Mouse (Mus musculus) macrophage (primary cell): Measurements from ENCODE around the gene Tmem199. TPM values are rescaled to one million over a fixed set of nuclear protein-coding genes. Genes with fewer than 3 reads are reported as not detected.
"Not testable (repeated sequence)": the region's sequence is repeated elsewhere in the genome, so short reads cannot be mapped to it uniquely, and the experiment has no call there.

Experiments
- H3K27ac ChIP-seq: fragments of 350-480 bp; formaldehyde crosslinking; 2 replicates; pipeline ENCODE4 v1.9.0; 2021
- H3K36me3 ChIP-seq: fragments of 350-480 bp; formaldehyde crosslinking; 2 replicates; pipeline ENCODE4 v1.9.0; 2021; ENCODE audit errors: inconsistent target
- H3K4me3 ChIP-seq: fragments of 350-480 bp; formaldehyde crosslinking; 2 replicates; pipeline ENCODE4 v1.9.0; 2021; ENCODE audit errors: inconsistent target
- H3K79me2 ChIP-seq: fragments of 350-480 bp; formaldehyde crosslinking; 2 replicates; pipeline ENCODE4 v1.9.0; 2021; ENCODE audit errors: inconsistent target
- WGBS: methylation state at CpG from one replicate; pipeline ENCODE4 v1.1.7; 2026; ENCODE audit warnings: inconsistent platforms; ENCODE audit not compliant: missing documents; 5-methylcytosine and 5-hydroxymethylcytosine counted together
- polyA plus RNA-seq: library from polyadenylated mRNA; stranded (reverse); fragments of 250-400 nt; gene quantifications from 3 replicates; pipeline ENCODE4 v1.2.4, GENCODE M21; 2018; ENCODE audit warnings: inconsistent platforms

Gene Tmem199
- polyA plus RNA-seq, 1 experiment from 2014 or later: 25.0 TPM

DNA sequence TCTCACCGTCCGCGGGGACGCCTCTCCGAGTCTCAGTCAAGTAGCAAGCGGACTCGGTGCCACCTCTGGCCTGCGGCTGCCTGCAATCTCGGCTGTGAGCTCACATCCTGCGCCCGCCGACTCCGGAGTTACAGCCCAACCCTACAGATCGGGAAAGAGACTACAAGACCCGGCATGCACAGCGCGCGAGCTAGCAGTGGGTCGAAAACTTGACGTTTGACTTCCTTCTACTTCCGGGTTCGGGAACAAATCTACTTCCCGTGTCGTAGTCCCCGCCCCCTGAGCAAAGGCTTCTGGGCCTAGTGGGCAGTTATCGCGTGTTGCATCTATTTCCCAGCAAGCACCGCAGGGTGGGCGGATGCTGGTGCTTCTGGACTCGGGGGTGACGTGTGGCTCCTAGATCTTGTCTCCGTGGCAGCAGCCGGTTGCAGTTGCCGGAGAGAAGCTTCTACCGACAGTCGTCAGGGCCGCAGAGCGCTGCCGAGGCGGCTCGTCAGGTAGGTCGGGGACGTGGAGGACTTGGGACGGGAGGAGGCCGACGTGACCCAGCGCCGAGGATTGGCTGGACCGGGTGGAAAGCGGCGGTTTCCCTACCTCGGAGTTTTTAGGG, 24.2 kb upstream of the Tmem199 start, which contains the start of the genes Tnfaip1 and Ift20:
Tnfaip1 (minus strand) TSS at position 253 of the 610 bp plus-strand sequence.
Ift20 (plus strand) TSS at position 282 of the 610 bp plus-strand sequence.
- under 1% methylated on average over 50 of the region's 52 CpGs for whole genome bisulfite sequencing
- Histone ChIP-seq H3K79me2 (peaks cover 72% of the 10 kb centered on the region), H3K27ac (peak within 1 kb of the TSS; percentile 82), H3K36me3 (peaks cover 25% of the 10 kb centered on the region), H3K4me3 (peak within 1 kb of the TSS; percentile 93)

DNA sequence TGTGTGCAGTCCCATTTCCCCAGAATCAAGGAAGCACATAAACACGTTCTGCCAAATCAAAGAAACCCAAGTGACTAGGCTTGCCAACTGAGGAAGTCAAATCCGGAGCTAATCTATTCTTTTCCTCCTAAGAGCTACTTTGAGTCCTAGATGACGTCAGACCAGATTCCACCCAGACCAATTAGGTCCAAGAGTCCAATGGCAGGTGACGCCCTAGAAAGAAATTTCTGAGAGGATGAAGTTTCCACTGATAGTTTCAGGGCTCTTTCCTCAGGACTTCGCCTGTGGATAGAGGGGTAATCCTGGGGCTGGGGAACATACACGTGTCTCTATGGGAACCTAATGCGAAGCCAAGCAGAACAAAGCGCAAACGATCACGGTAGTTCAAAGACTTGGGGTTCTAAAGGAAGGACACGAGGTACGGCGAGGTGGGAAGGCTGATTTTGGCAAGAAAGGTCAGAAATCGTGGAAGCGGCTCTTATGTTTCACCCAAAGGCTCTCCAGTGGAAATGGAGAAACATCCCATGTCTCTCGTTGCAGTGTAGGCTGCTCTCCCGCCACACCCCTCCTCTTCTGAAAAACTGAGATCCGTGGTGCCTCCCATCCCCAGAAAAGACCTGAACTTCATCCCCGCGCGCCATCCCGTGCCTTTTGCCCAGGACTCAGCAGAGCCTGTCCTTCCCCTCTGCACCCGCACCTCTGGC, 23.6 kb upstream of the Tmem199 start:
- H3K36me3 ChIP-seq: peaks cover 20% of the 10 kb centered on the region

DNA sequence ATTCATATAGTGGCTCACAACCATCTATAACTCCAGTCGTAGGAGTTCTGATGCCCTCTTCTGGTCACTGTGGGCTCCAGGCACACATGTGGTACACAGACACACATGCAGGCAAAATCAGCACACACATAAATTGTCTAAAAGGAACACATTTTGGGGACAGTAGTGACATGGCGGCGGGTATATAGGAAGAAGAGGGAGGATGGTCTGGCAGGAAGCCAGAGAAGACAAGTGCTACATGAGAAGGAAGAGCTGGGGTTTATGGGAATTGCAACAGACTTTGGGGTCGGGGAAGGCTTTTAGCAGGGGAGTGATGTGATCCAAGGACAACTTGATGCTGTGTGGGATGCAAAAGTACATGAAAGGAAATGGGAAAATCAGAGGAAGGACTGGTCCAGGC, 22.5 kb upstream of the Tmem199 start:
- H3K36me3 ChIP-seq: peaks cover 21% of the 10 kb centered on the region; the same call in 1 of the 2 replicates
- peak overlapping the region; percentile 82 for H3K27ac ChIP-seq
- peak overlapping the region; percentile 93 for H3K4me3 ChIP-seq
- WGBS: 71% methylated on average over 4 of the region's 4 CpGs
- H3K79me2 ChIP-seq: peaks cover 89% of the 10 kb centered on the region

More for the DNA sequence above, 23.6 kb upstream of the Tmem199 start:
- WGBS: under 1% methylated on average over 23 of the region's 23 CpGs
- peak overlapping the region; percentile 93 for H3K4me3 ChIP-seq
- peak overlapping the region; percentile 82 for H3K27ac ChIP-seq
- peaks cover 79% of the 10 kb centered on the region for H3K79me2 ChIP-seq

DNA sequence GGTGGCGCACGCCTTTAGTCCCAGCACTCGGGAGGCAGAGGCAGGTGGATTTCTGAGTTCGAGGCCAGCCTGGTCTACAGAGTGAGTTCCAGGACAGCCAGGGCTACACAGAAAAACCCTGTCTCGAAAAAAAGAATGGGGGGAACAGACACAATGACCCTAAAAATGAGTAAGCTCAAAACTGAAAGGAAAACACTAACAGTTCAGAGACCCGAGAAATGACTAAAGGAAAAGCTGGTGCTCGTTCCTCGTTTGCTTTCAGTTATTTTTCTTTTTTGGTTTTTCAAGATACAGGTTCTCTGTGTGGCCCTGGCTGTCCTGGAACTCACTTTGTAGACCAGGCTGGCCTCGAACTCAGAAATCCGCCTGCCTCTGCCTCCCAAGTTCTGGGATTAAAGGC, 19.5 kb upstream of the Tmem199 start:
- 81% methylated on average over 8 of the region's 10 CpGs for WGBS
- Histone ChIP-seq H3K36me3 (peaks cover 38% of the 10 kb centered on the region), H3K79me2 (peaks cover 61% of the 10 kb centered on the region)
- H3K4me3 ChIP-seq, H3K27ac ChIP-seq: not testable (repeated sequence)

DNA sequence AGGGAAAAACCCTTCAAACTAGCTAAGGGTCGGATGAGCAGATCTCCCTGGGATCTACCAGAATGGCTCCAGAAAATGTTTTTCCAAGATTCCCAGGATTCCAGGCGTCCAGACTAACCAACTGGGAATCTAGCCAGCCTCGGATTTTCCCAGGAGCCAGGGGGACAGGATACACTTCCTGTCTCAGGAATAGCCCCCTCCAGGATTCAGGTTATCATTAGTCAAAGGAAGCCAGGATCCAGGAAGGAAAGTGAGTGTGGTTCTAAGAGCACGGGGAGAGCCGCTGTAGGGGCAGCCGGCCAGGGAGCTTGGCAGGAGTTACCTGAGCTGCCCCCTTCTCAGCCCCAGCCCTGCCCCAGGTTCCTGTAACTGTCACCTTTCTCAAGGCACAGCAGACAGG, 19.1 kb upstream of the Tmem199 start:
- peaks cover 58% of the 10 kb centered on the region for H3K79me2 ChIP-seq
- WGBS: 91% methylated on average over 5 of the region's 6 CpGs
- no peak overlapping the region for H3K4me3 ChIP-seq
- H3K36me3 ChIP-seq: peaks cover 43% of the 10 kb centered on the region
- H3K27ac ChIP-seq: no peak overlapping the region

DNA sequence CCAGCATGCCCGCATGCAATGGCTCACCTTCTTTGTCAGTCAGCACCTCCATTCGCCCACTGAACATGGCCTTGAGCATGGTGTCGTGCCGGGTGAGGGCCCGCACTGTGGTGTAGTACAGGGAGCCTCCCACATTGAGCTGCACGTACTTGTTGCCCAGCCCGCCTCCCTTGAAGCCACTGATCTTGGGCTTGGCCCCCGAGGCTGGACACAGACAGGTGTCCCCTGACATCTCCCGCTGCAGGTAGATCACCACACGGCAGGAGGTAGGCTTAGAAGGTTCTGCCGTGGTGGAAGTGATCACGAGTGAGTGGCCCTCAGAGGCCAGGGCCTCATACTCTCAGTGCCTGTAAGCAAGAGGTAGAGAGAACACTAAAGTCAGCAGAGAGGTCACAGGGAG, 18.0 kb upstream of the Tmem199 start:
- Histone ChIP-seq H3K4me3 (no peak overlapping the region), H3K36me3 (peaks cover 52% of the 10 kb centered on the region), H3K79me2 (peaks cover 57% of the 10 kb centered on the region), H3K27ac (no peak overlapping the region)
- WGBS: 96% methylated on average over 12 of the region's 12 CpGs

DNA sequence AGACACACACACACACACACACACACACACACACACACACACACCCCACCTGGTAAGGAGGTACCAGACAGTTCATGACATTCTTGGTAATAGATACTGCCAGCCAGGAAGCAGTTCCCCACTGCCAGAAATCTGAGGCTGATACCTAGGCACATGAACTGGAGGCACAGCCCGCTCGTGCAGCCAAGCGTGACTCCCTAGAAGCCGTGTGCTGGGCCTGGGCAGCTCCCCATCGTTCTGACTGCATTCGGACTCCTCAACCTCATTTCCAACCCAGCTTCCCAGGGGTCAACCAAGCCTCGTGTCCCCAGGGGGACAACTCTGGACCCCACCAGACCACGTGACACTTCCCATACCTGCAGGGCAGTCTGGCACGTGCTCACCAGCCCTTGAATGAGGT, 16.7 kb upstream of the Tmem199 start:
- 95% methylated on average over 8 of the region's 9 CpGs for WGBS
- no peak overlapping the region for H3K4me3 ChIP-seq

DNA sequence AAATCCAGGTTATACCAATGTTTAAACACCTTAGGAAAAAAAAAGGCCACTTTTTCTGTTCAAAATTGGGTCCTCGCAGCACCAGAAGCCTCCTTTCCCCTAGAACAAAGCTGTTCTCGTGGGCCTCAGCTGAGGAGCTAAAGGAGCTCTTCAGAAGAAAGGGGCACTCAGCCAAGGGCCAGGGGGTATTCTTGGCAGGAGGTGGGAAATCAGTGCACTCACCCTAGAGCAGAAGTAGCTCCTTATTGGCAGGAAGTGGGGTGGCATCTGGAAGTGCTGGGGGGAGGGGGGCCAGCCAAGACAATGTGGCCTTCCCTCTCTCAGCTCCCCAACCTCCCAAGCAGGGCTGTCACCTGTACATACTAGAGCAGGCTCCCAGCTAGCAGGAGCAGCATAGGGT, 12.9 kb upstream of the Tmem199 start:
- 63% methylated on average over 2 of the region's 2 CpGs for WGBS
- no peak overlapping the region for H3K4me3 ChIP-seq
- H3K27ac ChIP-seq: no peak overlapping the region
- H3K79me2 ChIP-seq: peaks cover 5% of the 10 kb centered on the region; the same call in 1 of the 2 replicates
- H3K36me3 ChIP-seq: peaks cover 89% of the 10 kb centered on the region

More for the DNA sequence above, 16.7 kb upstream of the Tmem199 start:
- H3K27ac ChIP-seq: no peak overlapping the region
- H3K79me2 ChIP-seq: peaks cover 44% of the 10 kb centered on the region
- peaks cover 64% of the 10 kb centered on the region for H3K36me3 ChIP-seq

DNA sequence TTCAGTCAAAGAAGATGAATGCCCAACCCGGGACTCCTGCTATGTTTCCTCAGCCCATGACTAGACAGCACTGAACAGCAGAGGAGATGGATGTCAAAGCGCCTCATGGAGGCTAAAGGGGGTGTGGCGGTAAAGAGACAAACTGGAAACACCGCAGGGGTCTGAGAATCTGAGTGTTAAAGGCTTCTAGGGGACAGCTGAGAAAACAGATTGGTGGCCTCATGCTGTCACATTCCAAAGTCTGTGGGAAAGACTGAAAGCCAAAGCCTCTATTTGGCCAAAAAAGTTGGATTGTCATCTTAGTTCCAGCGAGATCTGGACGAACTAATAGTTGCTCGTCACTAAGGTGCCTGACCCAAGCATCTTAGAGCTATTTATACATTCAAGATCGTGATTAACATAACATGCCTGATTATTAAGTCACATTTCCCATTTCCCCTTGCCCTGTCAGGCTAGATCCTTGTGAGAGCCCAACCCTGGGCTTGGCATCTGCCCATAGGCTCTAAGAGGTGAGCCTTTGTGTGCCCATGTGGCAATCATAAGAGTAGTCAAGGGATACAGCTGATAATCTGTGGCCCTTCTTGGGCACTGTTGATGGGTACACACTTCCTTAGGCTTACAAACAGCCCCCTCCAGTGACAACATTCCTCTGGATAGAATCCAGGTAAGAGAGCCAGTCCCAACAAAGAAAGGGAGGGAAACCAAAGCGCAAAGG, 11.4 kb upstream of the Tmem199 start:
- H3K79me2 ChIP-seq: no peaks in the 10 kb centered on the region
- H3K36me3 ChIP-seq: peaks cover 88% of the 10 kb centered on the region
- no peak overlapping the region for H3K4me3 ChIP-seq
- no peak overlapping the region for H3K27ac ChIP-seq
- 95% methylated on average over 9 of the region's 9 CpGs for WGBS

DNA sequence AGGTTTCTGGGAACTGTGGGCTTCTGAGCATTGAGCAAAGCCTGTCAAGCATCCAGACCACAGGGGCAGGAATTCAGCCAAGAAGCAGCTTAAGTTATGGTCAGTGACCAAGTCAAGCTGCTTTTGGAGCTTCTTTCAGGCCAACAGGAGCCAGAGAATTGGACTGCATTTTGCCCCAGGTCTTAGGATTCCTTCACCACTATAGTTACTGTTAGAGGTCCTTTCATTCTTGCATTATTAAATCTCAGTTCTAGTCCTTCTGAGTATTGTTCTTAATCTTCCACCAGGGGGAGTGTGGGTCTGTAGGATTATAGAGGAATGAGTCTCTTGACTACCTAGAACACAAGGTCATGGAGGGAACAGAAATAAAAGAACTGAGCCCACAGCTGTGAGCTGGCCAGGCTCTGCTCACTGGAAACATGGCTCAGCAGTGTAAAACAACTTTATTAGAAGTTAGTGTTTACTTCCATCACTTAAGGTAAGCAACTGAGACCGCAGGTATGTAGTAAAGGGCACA, 10.6 kb upstream of the Tmem199 start:
- no peak overlapping the region for H3K4me3 ChIP-seq
- no peaks in the 10 kb centered on the region for H3K79me2 ChIP-seq
- H3K27ac ChIP-seq: no peak overlapping the region
- H3K36me3 ChIP-seq: peaks cover 89% of the 10 kb centered on the region
- WGBS: 90% methylated on average over 1 of the region's 1 CpGs

DNA sequence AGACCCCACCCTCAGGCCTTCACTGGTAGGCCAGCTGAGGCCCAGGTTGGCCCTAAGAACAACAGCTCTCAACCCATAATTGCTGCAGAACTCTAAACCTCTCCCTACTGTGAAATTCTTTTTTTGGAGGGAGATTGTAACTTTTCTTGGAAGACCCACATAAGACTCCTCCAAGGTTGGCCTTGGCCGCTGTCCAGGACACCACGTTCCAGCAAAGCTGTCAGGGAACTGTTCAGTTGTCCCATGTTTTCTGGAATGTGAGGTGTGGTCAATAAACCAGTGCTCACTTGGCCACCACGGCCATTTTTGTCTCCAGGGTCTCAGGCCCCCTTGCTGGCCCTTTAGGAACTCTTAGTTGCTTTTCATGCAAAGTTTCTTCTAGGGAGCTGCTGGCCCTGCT, 9.9 kb upstream of the Tmem199 start:
- Histone ChIP-seq H3K36me3 (peaks cover 84% of the 10 kb centered on the region), H3K79me2 (no peaks in the 10 kb centered on the region), H3K4me3 (no peak overlapping the region), H3K27ac (no peak overlapping the region)
- WGBS: 89% methylated on average over 3 of the region's 3 CpGs

DNA sequence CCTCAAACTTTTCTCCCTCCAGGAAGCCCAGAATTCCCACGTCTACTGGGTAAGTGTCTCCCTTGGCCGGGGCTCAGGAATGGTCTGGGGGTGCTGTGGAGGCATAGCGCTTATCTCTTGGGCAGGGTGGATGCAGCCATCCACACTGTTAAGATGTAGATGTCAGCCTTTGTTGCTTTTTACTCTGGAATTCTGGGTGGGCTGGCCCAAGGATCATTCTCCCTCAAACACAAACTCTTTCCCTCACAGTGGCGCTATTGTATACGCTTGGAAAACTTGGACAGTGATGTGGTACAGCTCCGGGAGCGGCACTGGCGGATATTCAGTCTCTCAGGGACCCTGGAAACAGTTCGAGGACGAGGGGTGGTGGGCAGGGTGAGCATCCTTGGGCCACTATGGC, 7.0 kb upstream of the Tmem199 start:
- 92% methylated on average over 10 of the region's 10 CpGs for WGBS
- H3K4me3 ChIP-seq: no peak overlapping the region
- peaks cover 73% of the 10 kb centered on the region for H3K36me3 ChIP-seq
- H3K27ac ChIP-seq: no peak overlapping the region
- no peaks in the 10 kb centered on the region for H3K79me2 ChIP-seq

DNA sequence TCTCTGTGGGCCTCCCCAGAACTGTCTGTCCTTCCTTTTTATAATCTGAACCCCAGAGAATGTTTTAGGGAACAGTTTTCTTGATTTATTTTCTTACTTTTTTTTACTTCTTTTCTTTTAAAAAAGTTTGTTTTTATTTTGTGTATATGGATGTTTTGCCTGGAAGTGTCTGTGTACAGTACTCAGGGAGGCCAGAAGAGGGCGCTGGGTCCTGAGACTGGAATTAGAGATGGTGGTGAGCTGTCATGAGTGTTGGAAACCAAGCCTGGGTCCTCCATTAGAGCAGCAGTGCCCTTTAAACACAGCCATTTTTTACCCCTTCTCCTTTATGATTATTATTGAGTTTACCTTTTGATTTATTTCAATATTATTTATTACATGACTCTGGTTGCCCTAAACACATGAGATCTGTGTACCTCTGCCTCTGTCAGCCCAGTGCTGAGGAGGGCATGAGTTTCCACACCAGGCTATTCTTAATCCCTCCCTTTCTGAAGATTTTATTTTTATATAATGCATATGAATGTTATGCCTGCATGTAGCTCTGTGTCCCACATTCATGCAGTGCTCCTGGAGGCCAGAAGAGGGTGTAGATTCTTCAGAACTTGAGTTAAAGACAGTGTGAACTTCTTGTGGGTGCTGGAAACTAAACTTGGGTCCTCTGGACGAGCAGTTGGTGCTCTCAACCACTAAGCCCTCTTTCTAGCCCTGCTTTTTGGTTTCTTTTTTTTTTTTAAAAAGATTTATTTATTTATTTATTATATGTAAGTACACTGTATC, 3.8 kb upstream of the Tmem199 start:
- Histone ChIP-seq H3K79me2 (peaks cover 19% of the 10 kb centered on the region), H3K36me3 (peaks cover 43% of the 10 kb centered on the region), H3K4me3 (no peak overlapping the region), H3K27ac (no peak overlapping the region)
- WGBS: 83% methylated on average over 2 of the region's 2 CpGs
